Mouse (Mus musculus) embryonic stem cell, embryonic (primary cell): ENCODE measurements around the gene Wwox.

Experiments used
- CTCF ChIA-PET, 4 experiments: fragments of 300-600 bp in 2 of 4; fragments of 350-600 bp in 2 of 4; sonication (Branson Sonifier 250); formaldehyde crosslinking; loops; one replicate each; lab custom pipeline; 2022; ENCODE audit warnings: inconsistent platforms in 2 of 4; lab: Charles Lee
- POLR2A ChIA-PET, 4 experiments: fragments of 300-600 bp in 2 of 4; fragments of 350-600 bp in 2 of 4; sonication (Branson Sonifier 250); formaldehyde crosslinking; loops; one replicate each; lab custom pipeline; 2022; ENCODE audit warnings: antibody characterized with exemption in 4 of 4, inconsistent platforms in 1 of 4; lab: Charles Lee

The Wwox gene

DNA sequence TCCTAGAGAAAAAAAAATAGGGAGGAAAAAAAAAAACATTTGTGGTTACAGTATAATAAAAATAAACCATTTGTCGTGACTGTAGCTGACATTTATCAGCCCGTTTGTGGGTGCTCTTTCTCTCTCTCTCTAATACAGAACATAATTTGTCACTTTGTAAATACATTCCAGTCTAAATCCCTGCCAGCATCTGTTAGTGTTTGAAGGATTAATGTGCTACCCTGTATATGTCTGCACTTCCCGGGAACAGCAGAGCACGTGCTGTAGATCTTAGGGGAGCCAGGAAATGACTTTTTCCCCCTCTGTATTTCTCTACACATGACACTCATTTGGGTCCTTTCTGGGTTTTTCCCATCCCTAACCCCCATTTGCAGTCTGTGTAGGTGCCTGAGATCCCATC lies 219.0 kb downstream of the Wwox start:
- ChIA-PET CTCF (no interaction called here), POLR2A (interaction anchor here in 1 of 4 experiments (1.4 kb wide), 1 partner anchor 24 kb away, joined by 3 read pairs; no protein-coding TSS in a partner anchor)

DNA sequence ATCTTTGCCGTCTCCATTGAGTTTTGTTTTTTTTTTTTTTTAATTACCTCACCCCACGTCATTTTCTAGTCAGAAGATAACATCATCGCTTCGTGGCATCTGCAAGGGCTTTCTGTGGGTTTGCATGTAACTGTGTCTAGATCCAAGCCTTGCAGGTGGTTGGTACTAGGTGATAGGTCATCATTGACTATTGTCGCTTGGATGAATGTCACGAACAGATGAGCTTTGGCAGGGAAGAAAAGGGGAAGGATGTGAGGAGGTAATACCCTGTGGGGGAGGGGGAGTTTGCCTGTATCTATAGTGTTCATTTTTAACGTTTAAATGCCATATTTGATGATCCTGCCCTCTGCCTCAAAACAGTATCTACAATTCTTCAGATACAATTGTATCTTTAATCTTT lies 223.6 kb downstream of the Wwox start:
- CTCF ChIA-PET, result no interaction called here
- POLR2A ChIA-PET, result no interaction called here

DNA sequence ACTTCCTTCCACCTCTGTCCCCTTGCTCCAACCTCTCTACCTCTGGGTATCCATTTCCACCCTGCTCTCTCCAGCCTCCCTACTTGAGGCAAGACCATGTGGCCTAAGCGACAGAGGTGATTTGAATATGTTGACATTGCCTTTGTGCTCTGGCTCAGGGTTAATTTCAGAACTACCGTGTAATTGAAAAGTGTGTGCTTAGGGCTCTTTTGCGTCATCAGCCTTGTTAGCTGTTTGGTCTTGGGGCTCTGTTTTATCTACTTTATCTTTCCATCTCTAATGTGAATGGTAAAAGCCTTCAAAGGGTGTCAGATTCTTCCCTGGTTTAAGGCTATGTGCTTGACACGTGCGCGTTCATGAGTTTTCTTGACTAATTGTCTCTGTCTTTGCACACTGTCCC lies 226.1 kb downstream of the Wwox start:
- ChIA-PET CTCF (no interaction called here), POLR2A (interaction anchor here in 2 of 4 experiments (0.6 to 1.0 kb wide), 6 partner anchors 11 to 1603 kb away, joined by 3 to 4 read pairs (median 3); no protein-coding TSS in a partner anchor)

DNA sequence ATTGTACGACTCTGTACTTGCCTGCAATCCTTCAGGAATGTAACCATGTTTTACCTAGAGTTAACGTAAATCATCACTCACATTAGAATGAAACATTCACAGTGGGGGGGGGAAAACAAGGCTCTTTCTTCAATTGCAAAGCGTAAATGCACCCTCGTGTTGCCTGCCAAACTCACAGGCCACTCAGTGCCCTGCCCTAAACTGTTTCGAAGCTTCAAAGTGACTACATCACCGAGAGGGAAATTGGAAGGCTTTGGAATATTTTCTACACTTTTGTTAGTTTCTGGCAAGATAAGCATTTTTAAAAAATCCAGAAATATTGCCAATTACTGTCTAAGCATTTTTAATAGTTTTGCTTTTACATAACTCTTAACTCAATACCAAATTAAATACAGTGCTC lies 231.3 kb downstream of the Wwox start:
- ChIA-PET CTCF (interaction anchor here in 1 of 4 experiments (0.6 kb wide), 1 partner anchor 262 kb away, joined by 3 read pairs; no protein-coding TSS in a partner anchor), POLR2A (interaction anchor here in 1 of 4 experiments (1.7 kb wide), 1 partner anchor 10 kb away, joined by 4 read pairs; no protein-coding TSS in a partner anchor)

DNA sequence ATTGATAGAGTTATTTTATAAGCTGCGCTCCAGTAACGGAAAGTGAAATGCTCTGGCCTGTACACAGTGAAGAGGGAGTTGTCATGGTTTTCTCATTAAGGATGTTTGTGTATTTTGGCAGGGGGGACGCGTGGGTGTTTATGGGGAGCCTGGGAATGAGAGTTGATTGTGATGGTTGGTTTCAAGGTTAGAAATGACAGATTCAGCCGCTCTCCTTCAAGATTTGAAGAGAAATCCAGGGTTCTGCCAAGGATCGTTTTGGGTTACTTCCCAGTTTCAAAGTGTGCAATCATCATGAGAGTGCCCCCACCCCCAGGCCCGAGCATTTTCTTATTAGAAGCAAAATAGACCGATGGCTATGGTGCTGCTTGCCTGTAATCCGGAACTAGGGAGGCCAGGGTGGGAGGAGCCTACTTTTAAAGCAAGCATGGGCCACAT lies 231.8 kb downstream of the Wwox start:
- CTCF ChIA-PET, result interaction anchor here in 1 of 4 experiments (0.6 kb wide), 1 partner anchor 262 kb away, joined by 3 read pairs; no protein-coding TSS in a partner anchor
- POLR2A ChIA-PET, result interaction anchor here in 1 of 4 experiments (1.7 kb wide), 1 partner anchor 9 kb away, joined by 4 read pairs; no protein-coding TSS in a partner anchor

DNA sequence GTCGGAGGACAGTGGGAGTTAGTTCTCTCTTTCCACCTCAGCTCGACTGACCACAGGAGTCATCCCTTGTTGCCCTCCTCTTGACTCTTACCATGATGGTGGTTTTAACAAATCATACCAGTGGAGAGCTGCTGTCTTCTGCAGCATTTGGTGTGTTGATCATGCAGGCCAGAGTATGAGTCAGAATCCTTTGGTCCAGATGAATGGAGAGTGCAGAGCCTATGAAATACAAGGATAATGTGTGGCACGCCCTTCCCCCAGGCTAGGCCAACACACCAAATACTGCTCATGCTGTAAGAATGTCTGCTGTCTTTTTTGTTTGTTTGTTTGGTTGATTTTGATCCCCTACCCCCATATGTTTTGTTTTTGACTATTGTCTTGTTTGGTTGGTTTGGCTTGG lies 234.0 kb downstream of the Wwox start:
- CTCF ChIA-PET, result no interaction called here
- POLR2A ChIA-PET, result no interaction called here

DNA sequence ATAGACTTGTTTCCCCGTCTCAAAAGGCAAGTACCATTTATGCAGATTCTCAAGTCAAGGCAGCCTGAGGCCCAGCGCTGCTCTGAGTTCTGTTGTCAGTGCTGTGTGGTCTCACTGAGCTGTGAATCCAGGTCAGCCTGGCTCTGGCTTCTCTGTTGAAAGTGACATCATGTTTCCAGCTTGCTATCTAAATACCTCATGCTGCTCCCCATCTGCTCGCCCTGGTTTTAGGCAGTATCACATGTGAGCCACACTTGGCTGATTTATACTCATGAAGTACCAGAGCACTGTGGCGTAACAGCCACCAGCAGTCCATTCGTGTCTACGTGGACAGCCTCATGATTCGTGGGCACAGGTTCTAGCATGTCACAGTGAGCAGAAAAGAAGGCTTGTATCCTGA lies 235.7 kb downstream of the Wwox start:
- POLR2A ChIA-PET, result no interaction called here
- CTCF ChIA-PET, result no interaction called here

DNA sequence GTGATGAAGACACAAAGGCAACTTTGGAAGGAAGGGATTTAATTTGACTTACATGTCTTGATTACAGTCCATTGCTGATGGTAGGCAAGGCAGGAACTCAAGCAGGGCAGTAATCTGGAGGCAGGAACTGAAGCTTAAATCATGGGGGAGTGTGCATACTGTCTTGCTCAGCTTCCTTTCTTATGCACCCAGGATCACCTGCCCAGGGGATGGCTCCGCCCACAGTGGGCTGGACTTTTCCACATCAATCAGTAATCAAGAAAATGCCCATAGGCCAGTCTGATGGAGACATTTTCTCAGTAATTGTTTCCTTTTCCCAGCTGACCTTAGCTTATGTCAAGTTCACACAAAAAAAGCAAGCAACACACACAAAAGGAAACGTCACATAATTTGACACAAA lies 237.5 kb downstream of the Wwox start:
- CTCF ChIA-PET, result interaction anchor here in 1 of 4 experiments (0.6 kb wide), 1 partner anchor 389 kb away, joined by 3 read pairs; no protein-coding TSS in a partner anchor
- POLR2A ChIA-PET, result interaction anchor here in 1 of 4 experiments (1.7 kb wide), 1 partner anchor 9 kb away, joined by 8 read pairs; no protein-coding TSS in a partner anchor

DNA sequence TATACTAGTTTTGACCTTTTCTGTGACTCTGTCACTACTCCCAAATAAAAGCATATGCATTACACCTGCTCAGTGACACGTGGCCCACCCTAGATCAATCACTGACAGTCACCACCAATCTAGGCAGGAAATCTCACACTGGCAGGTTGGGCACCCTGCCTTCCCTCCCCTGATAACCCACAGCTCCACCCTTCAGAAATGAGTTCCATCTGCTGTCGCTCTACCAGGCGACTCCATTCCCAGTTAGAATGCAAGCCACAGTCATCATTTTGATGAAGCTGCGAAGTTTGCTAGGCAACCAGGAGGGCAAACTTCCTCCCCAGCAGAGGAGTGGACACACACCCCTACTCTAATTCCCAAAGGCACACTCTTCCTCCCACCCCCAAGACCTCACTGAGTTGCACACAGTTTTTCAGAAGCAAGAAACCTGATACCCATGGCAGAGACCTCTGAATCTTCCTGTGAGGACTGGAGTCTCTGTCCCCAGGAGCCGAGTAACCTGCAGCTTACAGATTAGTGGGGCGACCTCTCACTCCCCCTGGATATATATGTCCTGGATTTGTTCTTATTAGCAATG lies 238.2 kb downstream of the Wwox start:
- POLR2A ChIA-PET, result interaction anchor here in 1 of 4 experiments (1.7 kb wide), 1 partner anchor 9 kb away, joined by 8 read pairs; no protein-coding TSS in a partner anchor
- CTCF ChIA-PET, result interaction anchor here in 1 of 4 experiments (0.5 kb wide), 1 partner anchor 972 kb away, joined by 3 read pairs; no protein-coding TSS in a partner anchor

DNA sequence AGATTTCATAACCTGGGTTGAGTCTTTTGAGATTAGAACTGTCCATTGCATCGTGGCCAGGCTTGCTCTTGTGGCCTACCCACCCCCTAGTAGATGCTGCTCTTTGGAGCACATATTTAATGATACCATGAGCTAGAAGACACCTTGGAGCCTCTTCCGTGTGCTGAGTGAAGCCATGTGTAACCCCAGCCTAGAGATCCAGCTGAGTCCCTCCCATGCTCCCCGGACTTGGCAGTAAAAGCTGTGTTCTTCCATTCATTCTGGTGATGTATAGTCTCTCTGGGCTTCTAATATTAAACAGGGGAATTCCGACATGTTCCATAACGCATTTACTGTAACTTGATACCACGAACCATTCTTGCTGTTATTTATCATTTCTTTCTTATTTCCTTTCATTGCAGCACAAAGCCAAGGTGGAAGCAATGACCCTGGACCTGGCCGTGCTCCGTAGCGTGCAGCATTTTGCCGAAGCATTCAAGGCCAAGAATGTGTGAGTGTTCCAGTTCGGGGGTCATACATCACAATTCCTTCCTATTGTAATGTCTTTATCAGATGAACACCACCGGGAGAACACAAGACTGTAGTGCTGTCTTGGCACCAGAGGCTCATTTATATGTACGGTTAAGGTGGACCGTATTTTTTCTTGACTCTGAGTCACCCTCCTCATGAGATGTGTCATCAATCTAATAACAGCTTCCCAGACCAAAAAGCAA lies 240.1 kb downstream of the Wwox start:
- ChIA-PET CTCF (interaction anchor here in 2 of 4 experiments (0.6 kb wide), 2 partner anchors 231 to 289 kb away, joined by 4 to 10 read pairs; no protein-coding TSS in a partner anchor), POLR2A (no interaction called here)

DNA sequence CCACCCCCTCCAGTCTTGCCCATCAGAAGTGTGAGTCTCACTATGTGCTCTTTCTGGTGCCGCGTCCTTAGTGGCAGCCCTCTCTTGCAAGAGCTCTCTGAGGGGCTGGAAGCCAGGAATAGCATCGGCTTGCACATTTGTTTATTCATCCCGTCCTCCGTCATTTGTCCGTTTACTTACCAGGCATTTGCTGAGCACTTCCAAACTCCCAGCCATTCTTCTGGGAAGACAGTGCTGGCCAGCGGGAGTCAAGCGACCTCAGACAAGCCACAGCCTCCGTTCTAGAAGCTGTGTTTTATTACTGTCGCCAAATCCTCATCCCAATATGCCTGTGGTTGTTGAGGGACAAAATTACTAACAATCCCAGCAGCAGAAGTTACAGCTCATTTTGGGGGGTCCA lies 241.7 kb downstream of the Wwox start:
- ChIA-PET CTCF (no interaction called here), POLR2A (interaction anchor here in 1 of 4 experiments (0.6 to 1.4 kb wide), 2 partner anchors 10 to 176 kb away, joined by 4 to 6 read pairs; no protein-coding TSS in a partner anchor)

DNA sequence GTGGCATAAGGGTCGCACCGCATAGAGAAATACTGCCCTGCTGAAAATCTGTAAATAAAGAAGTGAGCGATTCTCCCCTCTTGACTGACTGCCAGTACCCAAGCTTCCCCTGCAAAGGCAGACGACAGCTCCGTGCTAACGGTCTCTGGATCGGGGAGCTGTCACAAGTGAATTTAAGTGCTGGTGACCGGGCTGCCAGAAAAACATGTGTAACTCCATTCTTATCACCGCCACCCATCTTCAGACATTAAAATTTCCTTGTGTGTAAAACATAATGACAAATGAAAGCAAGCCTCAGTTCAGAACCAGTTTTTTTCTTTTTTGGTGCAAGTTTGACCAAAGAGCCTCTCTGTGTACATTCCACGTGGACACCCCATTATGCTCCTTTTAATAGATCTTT lies 242.7 kb downstream of the Wwox start:
- ChIA-PET CTCF (no interaction called here), POLR2A (interaction anchor here in 1 of 4 experiments (0.6 kb wide), 1 partner anchor 659 kb away, joined by 3 read pairs; no protein-coding TSS in a partner anchor)

DNA sequence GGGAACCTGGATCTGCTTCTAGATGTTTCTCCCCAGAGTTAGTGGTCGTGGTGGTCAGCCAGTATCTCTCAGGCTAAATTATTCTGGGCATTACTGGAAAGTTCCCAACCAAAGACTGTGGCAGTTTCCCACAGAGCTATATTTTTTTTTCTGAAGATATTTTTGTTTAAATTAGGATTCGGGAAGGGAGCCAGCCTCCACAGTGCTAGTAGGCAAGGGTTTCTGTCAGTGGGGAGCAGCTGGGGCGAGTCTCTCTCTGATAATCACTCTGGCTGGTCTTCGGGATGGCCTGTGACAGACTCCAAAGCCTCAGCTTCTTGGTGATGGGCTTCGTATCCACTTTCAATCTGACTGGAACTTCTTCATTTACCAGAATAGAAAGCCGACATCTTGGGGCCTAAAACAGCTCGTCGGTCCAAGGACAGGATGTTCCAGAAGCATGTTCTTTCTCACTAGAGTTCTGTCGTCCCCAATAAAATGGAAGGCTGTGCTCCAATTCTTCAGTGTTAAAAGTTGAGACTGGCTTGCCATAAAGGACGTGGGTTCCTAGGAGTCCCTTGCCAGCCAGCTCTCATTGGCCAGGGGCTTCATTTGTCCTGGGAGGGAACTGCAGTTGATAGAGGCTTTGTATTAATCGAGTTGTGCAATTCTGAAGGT lies 244.7 kb downstream of the Wwox start:
- ChIA-PET POLR2A (no interaction called here), CTCF (interaction anchor here in 1 of 4 experiments (0.5 kb wide), 1 partner anchor 62 kb away, joined by 3 read pairs; no protein-coding TSS in a partner anchor)

DNA sequence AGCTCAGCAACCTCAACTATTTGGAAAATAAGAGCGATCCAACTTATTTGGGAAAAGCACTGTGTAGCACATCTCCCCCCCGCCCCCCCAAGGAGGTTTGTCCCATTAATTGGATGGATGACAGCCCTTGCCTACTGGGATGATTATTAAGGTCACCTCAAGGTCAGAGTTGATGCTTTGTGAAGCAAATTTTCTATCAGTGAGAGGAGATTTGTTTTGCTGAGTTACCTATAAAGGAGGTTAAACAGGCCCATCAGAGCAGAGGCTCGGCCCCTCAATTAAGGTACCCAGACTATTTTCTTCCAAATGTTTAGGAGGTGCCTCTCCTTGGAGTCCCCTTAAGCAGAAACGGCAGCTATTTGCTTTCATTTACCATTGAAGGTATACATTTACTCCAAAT lies 247.0 kb downstream of the Wwox start:
- POLR2A ChIA-PET, result interaction anchor here in 3 of 4 experiments (0.6 to 1.6 kb wide), 4 partner anchors 9 to 527 kb away, joined by 3 to 8 read pairs (median 3); no protein-coding TSS in a partner anchor

DNA sequence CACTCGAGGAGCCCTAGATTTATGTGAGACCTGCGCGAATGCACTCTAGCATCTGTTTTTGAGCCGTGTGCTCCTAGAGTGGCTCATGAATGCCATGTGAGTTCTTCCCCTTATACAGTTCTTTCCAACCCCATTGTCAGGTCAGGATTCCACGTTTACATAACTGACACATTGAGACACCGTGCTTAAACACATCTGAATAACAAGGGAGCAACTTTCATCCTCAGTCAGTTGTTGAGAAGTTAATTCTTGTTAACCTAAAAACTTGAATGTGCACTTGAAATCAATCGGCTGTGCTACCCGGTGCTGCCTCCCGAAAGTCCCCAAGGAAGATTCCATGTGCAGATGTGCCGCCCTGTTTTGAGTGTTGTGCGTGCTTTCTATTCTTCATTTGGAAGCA lies 249.3 kb downstream of the Wwox start:
- POLR2A ChIA-PET, result interaction anchor here in 2 of 4 experiments (1.0 to 1.2 kb wide), 3 partner anchors 9 to 54 kb away, joined by 3 read pairs; no protein-coding TSS in a partner anchor

More for the DNA sequence above, 247.0 kb downstream of the Wwox start:
- CTCF ChIA-PET, result interaction anchor here in 2 of 4 experiments (0.6 to 0.7 kb wide), 3 partner anchors 145 to 1879 kb away, joined by 3 read pairs; no protein-coding TSS in a partner anchor

DNA sequence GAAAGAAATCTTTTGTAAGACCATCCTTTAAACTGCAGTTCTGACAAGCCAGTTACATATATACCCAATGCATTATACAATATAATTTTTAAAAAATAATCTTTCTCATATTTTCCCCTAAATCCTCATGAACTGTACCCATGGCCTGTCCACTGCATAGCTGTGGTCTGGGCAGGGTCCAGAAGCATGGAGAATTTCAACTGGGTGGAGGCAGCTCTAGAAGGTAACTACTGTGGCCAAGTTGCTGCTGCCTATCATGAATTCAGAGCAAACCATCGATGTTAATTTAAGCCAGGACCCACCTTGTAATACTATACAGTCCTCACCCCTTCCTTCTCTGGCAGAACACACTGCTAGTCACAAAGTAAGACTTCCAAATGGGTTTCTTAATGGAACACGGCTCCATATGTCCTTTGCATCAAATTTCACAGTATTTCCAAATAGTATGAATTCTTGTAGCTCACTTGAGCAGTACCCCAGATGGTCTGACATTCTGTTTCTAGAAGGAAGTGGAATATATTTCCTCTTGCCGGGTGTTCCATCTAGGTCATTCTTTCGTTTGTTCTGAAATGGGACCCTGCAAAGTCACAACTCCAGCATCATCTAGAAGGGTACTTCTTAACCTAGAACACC lies 255.2 kb downstream of the Wwox start:
- ChIA-PET CTCF (no interaction called here), POLR2A (no interaction called here)

More for the DNA sequence above, 249.3 kb downstream of the Wwox start:
- CTCF ChIA-PET, result interaction anchor here in 1 of 4 experiments (0.5 kb wide), 1 partner anchor 249 kb away, joined by 4 read pairs; the partner anchor contains the start of gene Wwox

DNA sequence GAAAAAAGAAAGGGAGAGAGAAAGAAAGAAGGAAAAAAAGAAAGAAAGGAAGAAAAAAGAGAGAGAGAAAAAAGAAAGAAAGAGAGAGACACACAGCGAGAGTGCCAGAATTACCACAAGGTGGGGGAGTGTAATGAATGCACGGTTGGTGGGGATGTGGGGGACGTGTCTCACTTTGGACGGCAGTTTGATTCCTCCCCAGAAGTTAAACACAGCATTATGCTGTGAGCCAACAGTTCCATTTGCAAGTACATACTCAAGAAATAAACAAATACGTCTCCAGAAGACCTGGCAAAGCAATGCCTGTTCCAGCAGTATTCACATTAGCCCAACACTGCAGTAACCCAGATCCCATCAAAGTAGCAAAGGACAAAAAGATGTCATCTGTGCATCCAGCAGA lies 264.1 kb downstream of the Wwox start:
- ChIA-PET POLR2A (no interaction called here), CTCF (no interaction called here)

DNA sequence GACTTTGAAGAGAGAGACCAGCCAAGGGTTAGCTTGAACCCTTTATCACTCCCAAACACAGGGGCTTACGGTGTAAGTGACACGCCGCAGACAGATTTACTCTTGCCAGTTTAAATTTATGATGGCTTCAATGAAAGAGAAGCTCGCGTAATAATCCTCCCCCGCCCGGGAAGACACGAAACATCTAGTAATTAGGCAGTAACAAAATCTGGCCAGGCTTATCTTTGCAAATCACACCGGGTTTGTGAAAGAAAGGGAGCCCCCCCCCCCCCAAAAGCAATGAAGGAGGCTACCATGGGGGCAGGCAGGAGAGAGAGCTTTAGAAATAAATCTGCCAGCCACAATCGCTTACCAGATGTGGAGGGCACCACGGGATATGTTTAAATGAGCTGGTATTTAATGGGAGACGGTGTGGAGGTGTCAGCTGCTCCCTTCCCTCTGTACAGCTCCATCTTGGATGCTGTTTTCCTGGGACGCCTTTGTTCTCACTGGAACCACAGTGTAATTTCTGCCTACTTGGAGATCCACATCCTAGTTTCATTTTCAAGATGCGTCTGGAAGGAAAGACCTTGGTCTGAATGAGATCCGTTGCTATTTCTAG lies 268.2 kb downstream of the Wwox start:
- POLR2A ChIA-PET, result no interaction called here

More for the DNA sequence above, 268.2 kb downstream of the Wwox start:
- CTCF ChIA-PET, result interaction anchor here in 2 of 4 experiments (0.6 to 1.3 kb wide), 2 partner anchors 8 to 9 kb away, joined by 3 to 4 read pairs; no protein-coding TSS in a partner anchor
